Mouse (Mus musculus) C2C12 (cell line): ENCODE results near the gene Tra2b.

Experiments used
- CEBPB ChIP-seq: IDR thresholded peaks from one replicate; pipeline ENCODE4 v1.6.1; 2011; ENCODE audit warnings: low read depth, mild to moderate bottlenecking, control low read depth, moderate library complexity
- CTCF ChIP-seq: IDR thresholded peaks from one replicate; pipeline ENCODE4 v1.5.1; 2011; ENCODE audit not compliant: control insufficient read depth, insufficient read depth, insufficient read length
- FOSL1 ChIP-seq: IDR thresholded peaks from one replicate; pipeline ENCODE4 v1.8.0; 2011; ENCODE audit warnings: mild to moderate bottlenecking, low read length; ENCODE audit not compliant: poor library complexity, insufficient read depth, severe bottlenecking
- MAX ChIP-seq: IDR thresholded peaks from one replicate; pipeline ENCODE4 v1.6.1; 2011; ENCODE audit warnings: mild to moderate bottlenecking, control low read depth
- MYOD1 ChIP-seq: IDR thresholded peaks from one replicate; pipeline ENCODE4 v1.6.1; 2011; ENCODE audit warnings: low read depth; ENCODE audit not compliant: control insufficient read depth, insufficient read length
- MYOG ChIP-seq: IDR thresholded peaks from one replicate; pipeline ENCODE4 v1.6.1; 2011; ENCODE audit not compliant: control insufficient read depth, insufficient read length; ENCODE audit errors: extremely low read depth
- USF1 ChIP-seq: IDR thresholded peaks from one replicate; pipeline ENCODE4 v1.6.1; 2011; ENCODE audit warnings: low read depth, mild to moderate bottlenecking, control low read depth, moderate library complexity

DNA sequence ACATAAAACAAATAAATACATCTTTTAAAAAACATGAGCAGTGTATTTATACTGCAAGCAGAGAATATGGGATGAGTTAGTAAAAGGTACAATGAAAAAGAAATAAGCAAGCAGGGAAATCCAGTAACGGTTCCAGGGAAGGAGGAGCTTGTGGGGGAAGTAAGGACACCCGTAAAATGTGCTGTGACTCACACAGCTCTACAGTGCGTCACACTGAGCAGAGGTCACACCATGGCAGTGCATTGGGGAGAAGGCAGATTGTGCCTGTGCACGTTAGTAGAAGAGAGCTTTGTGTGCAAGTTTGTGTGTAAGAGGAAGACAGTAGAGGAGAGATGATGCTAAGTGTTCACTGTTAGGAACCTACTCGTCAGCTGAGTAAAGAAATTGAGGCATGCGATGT lies 31.1 kb upstream of the Tra2b start:
- TF ChIP-seq MYOG (no peak), CTCF (no peak), MAX (no peak), MYOD1 (no peak), CEBPB (no peak), USF1 (no peak), FOSL1 (no peak)
